Mouse (Mus musculus) heart, postnatal 10 days (tissue): Measurements from ENCODE around the gene Ptpn3. TPM values are rescaled to one million over a fixed set of nuclear protein-coding genes. Genes with fewer than 3 reads are reported as not detected.

Experiments used
- DNase-seq, 2 experiments: peaks; one replicate each; pipeline ENCODE4 v3.0.0; 2021
- intact Hi-C: fragments of 180-260 bp; cut with DNase I; formaldehyde crosslinking; loops from one replicate; pipeline ENCODE4 v1.15.1; 2025
- total RNA-seq, 2 experiments: library from RNA; stranded (reverse); gene quantifications; 2 replicates each; pipeline ENCODE4 v1.2.3; 2021

Gene Ptpn3
- total RNA-seq, 2 experiments from 2014 or later: 25.2 to 26.1 TPM

DNA sequence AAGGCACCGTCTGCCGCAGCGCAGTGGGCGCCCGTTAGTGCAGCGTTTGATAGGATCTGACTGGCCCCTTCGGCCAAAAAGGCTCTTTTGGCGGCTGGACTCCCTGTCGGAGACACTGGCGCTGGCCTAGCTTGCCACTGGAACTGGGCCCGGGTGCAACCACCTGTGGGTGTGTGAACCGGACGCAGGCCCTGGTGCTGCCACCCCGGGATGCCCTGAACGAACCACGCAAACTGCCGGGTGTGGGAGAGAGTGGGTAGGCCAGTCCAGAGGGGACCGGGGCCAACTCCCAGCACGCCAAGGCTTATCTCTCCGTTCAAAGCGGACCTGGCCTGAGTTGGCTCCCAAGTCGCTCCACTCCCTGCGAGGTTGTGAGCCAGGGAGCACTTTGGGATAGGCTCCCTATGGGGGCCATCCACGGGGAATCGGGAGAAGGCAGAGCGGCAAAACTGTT lies 159.7 kb downstream of the Ptpn3 start:
- intact Hi-C loops: loop anchor here (2.0 kb wide), 1 partner anchor 21 kb away; no protein-coding TSS in a partner anchor
- DNase-seq: peak; percentile 34 to 45

DNA sequence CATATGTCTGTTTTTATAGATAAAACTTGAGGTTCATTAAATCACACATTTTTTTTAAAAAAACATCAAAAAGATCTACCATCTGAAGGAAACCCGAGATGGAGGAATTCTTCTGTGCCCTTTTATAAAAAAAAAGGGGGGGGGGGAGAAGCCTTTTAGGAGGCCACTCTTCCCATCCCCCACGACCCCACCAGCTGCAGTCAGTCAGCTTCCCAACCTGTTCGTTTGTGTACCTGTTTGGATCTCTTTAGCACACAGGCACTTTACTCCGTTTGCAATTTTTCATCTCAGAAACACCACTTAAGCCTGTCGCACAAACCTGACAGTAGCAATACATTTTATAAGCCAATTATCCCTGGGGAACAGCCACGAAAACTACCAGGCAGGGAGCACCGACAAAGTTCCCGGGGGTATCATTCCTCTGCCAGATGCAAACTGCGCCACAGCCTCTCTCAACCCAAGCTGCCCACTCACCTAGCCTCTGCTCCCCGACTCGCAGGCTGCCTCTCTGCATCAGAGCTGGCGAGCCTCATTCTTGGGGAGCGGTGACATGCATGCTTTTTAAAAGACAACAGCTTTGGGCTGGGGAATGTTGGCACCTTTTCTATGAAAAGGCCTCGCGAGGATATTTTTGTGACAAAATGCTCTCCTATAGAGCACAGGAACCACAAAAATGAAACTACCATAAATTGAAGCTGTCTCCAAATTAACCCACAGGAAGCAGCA lies 160.5 kb downstream of the Ptpn3 start:
- intact Hi-C loops: no loop called here
- DNase-seq: no peak

Other genes starting within 250 kb of the Ptpn3 start
- gene Epb41l4b, start 158.4 kb downstream of the Ptpn3 start, total RNA-seq: 1 to 10 TPM; 4.3 to 6.1 TPM
- gene Palm2, start 132.4 kb upstream of the Ptpn3 start, total RNA-seq: 10 to 100 TPM; 21.6 to 37.2 TPM